Mouse (Mus musculus) brain, adult 2 months (tissue): ENCODE results near the gene Wdr61.
A peak's percentile ranks its signal among the peaks of the same experiment; 100 is the strongest.

Experiments used
- DNase-seq: peaks from one replicate; pipeline ENCODE4 v3.0.0; 2011; ENCODE audit warnings: low read depth, low spot score

Gene Wdr61

GRCm38 (mm10) chr9:54683814-54684605 lies 50.3 kb downstream of the Wdr61 start:
- no peak for DNase-seq

- peak; percentile 95 for DNase-seq
These were observed 51.5 kb downstream of the Wdr61 start for GRCm38 (mm10) chr9:54682846-54683245.

- DNase-seq = peak; percentile 78
These were observed 57.8 kb downstream of the Wdr61 start for GRCm38 (mm10) chr9:54676531-54676986.

- no peak for DNase-seq
These were observed 60.4 kb downstream of the Wdr61 start for GRCm38 (mm10) chr9:54673887-54674286.

GRCm38 (mm10) chr9:54671962-54672361 lies 62.4 kb downstream of the Wdr61 start:
- DNase-seq = no peak

- peak; percentile 95 for DNase-seq
These were observed 65.9 kb downstream of the Wdr61 start for GRCm38 (mm10) chr9:54668455-54668854.

- no peak for DNase-seq
These were observed 68.2 kb downstream of the Wdr61 start for GRCm38 (mm10) chr9:54666116-54666515.
